Mouse (Mus musculus) CH12.LX (cell line): ENCODE data around the gene Zbp1. TPM values are rescaled to one million over a fixed set of nuclear protein-coding genes. Genes with fewer than 3 reads are reported as not detected.

Experiments used
- DNase-seq: peaks from one replicate; pipeline ENCODE4 v3.0.0-alpha.2; 2013; ENCODE audit errors: extremely low read depth
- H3K27ac ChIP-seq: 2 replicates; pipeline ENCODE4 v1.5.1; 2012; ENCODE audit warnings: low read depth, mild to moderate bottlenecking, control low read depth, moderate library complexity; ENCODE audit not compliant: insufficient read depth
- H3K27me3 ChIP-seq: replicated peaks from 2 replicates; pipeline ENCODE3; 2012; ENCODE audit warnings: inconsistent platforms
- H3K36me3 ChIP-seq, 2 experiments: replicated peaks in 1 of 2; 2 replicates each; pipeline versions ENCODE3 to v1.6.1; 2012; ENCODE audit warnings: inconsistent platforms in 1 of 2, low read length in 1 of 2, mild to moderate bottlenecking in 1 of 2, mixed read lengths in 1 of 2, moderate library complexity in 1 of 2; ENCODE audit not compliant: control insufficient read depth in 1 of 2, insufficient read depth in 1 of 2
- H3K4me1 ChIP-seq, 2 experiments: 2 replicates each; pipeline ENCODE4 v1.6.1; 2012; ENCODE audit warnings: inconsistent platforms in 1 of 2, moderate library complexity in 1 of 2; ENCODE audit not compliant: insufficient read depth in 2 of 2, control insufficient read depth in 1 of 2
- H3K4me2 ChIP-seq: 2 replicates; pipeline ENCODE4 v1.6.1; 2012; ENCODE audit warnings: low read depth, mild to moderate bottlenecking, control low read depth; ENCODE audit not compliant: poor library complexity, insufficient read depth, severe bottlenecking
- H3K4me3 ChIP-seq, 3 experiments: fragments of 150-350 bp in 1 of 3; sonication (generic) in 1 of 3; replicated peaks in 1 of 3; 2 replicates each; pipeline versions ENCODE3 to v1.5.1; 2011 to 2012; ENCODE audit warnings: low read depth in 2 of 3, low read length in 2 of 3, mild to moderate bottlenecking in 2 of 3, moderate library complexity in 2 of 3, control low read depth in 1 of 3, improper control_type of control experiment in 1 of 3, inconsistent platforms in 1 of 3, mixed read lengths in 1 of 3; ENCODE audit not compliant: poor library complexity in 1 of 3
- H3K79me2 ChIP-seq: replicated peaks from 2 replicates; pipeline ENCODE4 v1.6.1; 2012; ENCODE audit warnings: mild to moderate bottlenecking, moderate library complexity; ENCODE audit not compliant: control insufficient read depth, poor library complexity, insufficient read depth, severe bottlenecking; ENCODE audit errors: extremely low read depth
- H3K9ac ChIP-seq: 2 replicates; pipeline ENCODE4 v1.6.1; 2012; ENCODE audit warnings: low read depth, mild to moderate bottlenecking, control low read depth, moderate library complexity; ENCODE audit not compliant: insufficient read depth
- H3K9me3 ChIP-seq: replicated peaks from 2 replicates; pipeline ENCODE3; 2012; ENCODE audit warnings: low read length, inconsistent platforms, mixed read lengths
- BHLHE40 ChIP-seq: IDR thresholded peaks from 2 replicates; pipeline ENCODE4 v1.6.1; 2011; ENCODE audit warnings: mild to moderate bottlenecking, low read depth, low read length, improper control_type of control experiment
- CHD1 ChIP-seq: IDR thresholded peaks from 2 replicates; pipeline ENCODE4 v1.6.1; 2012; ENCODE audit warnings: low read depth, low read length, improper control_type of control experiment, inconsistent platforms
- ELF1 ChIP-seq: IDR thresholded peaks from 2 replicates; pipeline ENCODE4 v1.6.1; 2014; ENCODE audit warnings: low read depth, mild to moderate bottlenecking, inconsistent platforms, low read length, improper control_type of control experiment
- EP300 ChIP-seq: IDR thresholded peaks from 2 replicates; pipeline ENCODE4 v1.6.1; 2011; ENCODE audit warnings: low read length, improper control_type of control experiment
- ETS1 ChIP-seq: conservative IDR thresholded peaks from 2 replicates; pipeline ENCODE4 v1.6.1; 2012; ENCODE audit warnings: low read depth, mild to moderate bottlenecking, inconsistent platforms, low read length, improper control_type of control experiment, moderate library complexity
- MAFK ChIP-seq: IDR thresholded peaks from 2 replicates; pipeline ENCODE4 v1.6.1; 2011; ENCODE audit warnings: low read length, improper control_type of control experiment; ENCODE audit not compliant: insufficient replicate concordance
- MAZ ChIP-seq: IDR thresholded peaks from 2 replicates; pipeline ENCODE4 v1.6.1; 2012; ENCODE audit warnings: low read depth, mild to moderate bottlenecking, inconsistent platforms, low read length, improper control_type of control experiment, moderate library complexity
- MEF2A ChIP-seq: IDR thresholded peaks from 2 replicates; pipeline ENCODE4 v1.6.1; 2014; ENCODE audit warnings: low read depth, mild to moderate bottlenecking, inconsistent platforms, low read length, improper control_type of control experiment, borderline replicate concordance
- MXI1 ChIP-seq: IDR thresholded peaks from 2 replicates; pipeline ENCODE4 v1.6.1; 2011; ENCODE audit warnings: mild to moderate bottlenecking, low read depth, low read length, improper control_type of control experiment
- NELFE ChIP-seq: IDR thresholded peaks from 2 replicates; pipeline ENCODE4 v1.6.1; 2011; ENCODE audit warnings: low read depth, low read length, improper control_type of control experiment
- NRF1 ChIP-seq: IDR thresholded peaks from 2 replicates; pipeline ENCODE4 v1.6.1; 2014; ENCODE audit warnings: low read depth, mild to moderate bottlenecking, inconsistent platforms, low read length, improper control_type of control experiment, moderate library complexity
- POLR2A ChIP-seq: IDR thresholded peaks from 2 replicates; pipeline ENCODE4 v1.6.1; 2011; ENCODE audit warnings: low read depth, mild to moderate bottlenecking, improper control_type of control experiment, low read length
- RCOR1 ChIP-seq: conservative IDR thresholded peaks from 2 replicates; pipeline ENCODE4 v1.6.1; 2012; ENCODE audit warnings: low read depth, mild to moderate bottlenecking, inconsistent platforms, low read length, improper control_type of control experiment
- UBTF ChIP-seq: IDR thresholded peaks from 2 replicates; pipeline ENCODE4 v1.6.1; 2012; ENCODE audit warnings: low read depth, mild to moderate bottlenecking, inconsistent platforms, low read length, improper control_type of control experiment, moderate library complexity
- dilution Hi-C: fragments of 300-500 bp; cut with MboI; formaldehyde crosslinking; loops from 2 replicates; pipeline ENCODE4 v1.14.3; 2020; ENCODE audit warnings: low sequenced_read_pairs; ENCODE audit not compliant: extremely low pct_unique_long_range_greater_than_20kb, extremely low pct_ligation_motif_present
- in situ Hi-C: fragments of 300-500 bp; cut with MboI; formaldehyde crosslinking; loops from 3 replicates; pipeline ENCODE4 v1.14.3; 2019; ENCODE audit warnings: low sequenced_read_pairs, low pct_ligation_motif_present, low pct_unique_long_range_greater_than_20kb, mixed read lengths
- polyA plus RNA-seq: library from polyadenylated mRNA; unstranded; fragments of >175 nt; gene quantifications from 2 replicates; pipeline ENCODE4 v1.2.1, GENCODE M21; 2012; ENCODE audit warnings: low read depth; ENCODE audit not compliant: insufficient read length
- total RNA-seq, 2 experiments: library from RNA; depleted of rRNA; stranded (reverse); fragments of 300-350 nt in 1 of 2; fragments of >200 nt in 1 of 2; gene quantifications; 2 replicates each; pipeline ENCODE4 v1.2.3; 2012 to 2014

The Zbp1 gene
- total and polyA plus RNA-seq, 3 experiments, result 8.1 to 9.8 (median 8.7) TPM

GRCm38 (mm10) chr2:173181901-173182300 is 36.8 kb downstream of the Zbp1 start:
- Histone ChIP-seq H3K4me2 (no peak overlapping the region), H3K9me3 (no peaks in the 10 kb centered on the region), H3K4me3 (no peak overlapping the region), H3K9ac (no peak overlapping the region), H3K36me3 (no peaks in the 10 kb centered on the region), H3K79me2 (no peaks in the 10 kb centered on the region), H3K27me3 (peaks cover 82% of the 10 kb centered on the region), H3K4me1 (peaks cover 9 to 46% of the 10 kb centered on the region in 2 experiments), H3K27ac (no peak overlapping the region)
- dilution Hi-C loops, result no loop called here
- DNase-seq, result no peak
- TF ChIP-seq MAZ, result no peak
- no peak for TF ChIP-seq UBTF
- TF ChIP-seq ELF1, result no peak
- in situ Hi-C loops, result loop anchor here (5.0 to 25.0 kb wide), 2 partner anchors 75 to 345 kb away; no protein-coding TSS in a partner anchor

- in situ Hi-C loops (loop anchor here (5.0 to 25.0 kb wide), 2 partner anchors 74 to 344 kb away; no protein-coding TSS in a partner anchor), dilution Hi-C loops (no loop called here)
- Histone ChIP-seq H3K79me2 (no peaks in the 10 kb centered on the region), H3K27me3 (peaks cover 84% of the 10 kb centered on the region), H3K36me3 (no peaks in the 10 kb centered on the region), H3K9me3 (no peaks in the 10 kb centered on the region), H3K27ac (no peak overlapping the region), H3K4me1 (peaks cover 10 to 43% of the 10 kb centered on the region in 2 experiments), H3K4me3 (no peak overlapping the region), H3K4me2 (no peak overlapping the region), H3K9ac (no peak overlapping the region)
- TF ChIP-seq ELF1 (no peak), NELFE (no peak), MAZ (no peak), RCOR1 (no peak), MAFK (no peak), MEF2A (no peak), EP300 (no peak), MXI1 (no peak), POLR2A (no peak), NRF1 (no peak), CHD1 (no peak)
- DNase-seq, result no peak
Measured at GRCm38 (mm10) chr2:173181486-173181885, 37.2 kb downstream of the Zbp1 start.

GRCm38 (mm10) chr2:173180721-173181388 is 37.9 kb downstream of the Zbp1 start:
- Histone ChIP-seq H3K9ac (no peak overlapping the region), H3K27ac (no peak overlapping the region), H3K9me3 (peaks cover 3% of the 10 kb centered on the region), H3K4me3 (no peak overlapping the region), H3K4me2 (no peak overlapping the region), H3K4me1 (peaks cover 10 to 38% of the 10 kb centered on the region in 2 experiments), H3K79me2 (no peaks in the 10 kb centered on the region), H3K36me3 (no peaks in the 10 kb centered on the region), H3K27me3 (peaks cover 81% of the 10 kb centered on the region)
- in situ Hi-C loops, result loop anchor here (5.0 to 25.0 kb wide), 2 partner anchors 74 to 344 kb away; no protein-coding TSS in a partner anchor
- no peak for DNase-seq
- TF ChIP-seq ETS1 (peak; percentile 24; the same call in 1 of the 2 replicates), BHLHE40 (peak; percentile 68), UBTF (no peak)
- dilution Hi-C loops, result no loop called here
